Mouse (Mus musculus): ENCODE results near the gene Commd7.
"Not testable (repeated sequence)": the region's sequence is repeated elsewhere in the genome, so short reads cannot be mapped to it uniquely, and the experiment has no call there.

The Commd7 gene

DNA sequence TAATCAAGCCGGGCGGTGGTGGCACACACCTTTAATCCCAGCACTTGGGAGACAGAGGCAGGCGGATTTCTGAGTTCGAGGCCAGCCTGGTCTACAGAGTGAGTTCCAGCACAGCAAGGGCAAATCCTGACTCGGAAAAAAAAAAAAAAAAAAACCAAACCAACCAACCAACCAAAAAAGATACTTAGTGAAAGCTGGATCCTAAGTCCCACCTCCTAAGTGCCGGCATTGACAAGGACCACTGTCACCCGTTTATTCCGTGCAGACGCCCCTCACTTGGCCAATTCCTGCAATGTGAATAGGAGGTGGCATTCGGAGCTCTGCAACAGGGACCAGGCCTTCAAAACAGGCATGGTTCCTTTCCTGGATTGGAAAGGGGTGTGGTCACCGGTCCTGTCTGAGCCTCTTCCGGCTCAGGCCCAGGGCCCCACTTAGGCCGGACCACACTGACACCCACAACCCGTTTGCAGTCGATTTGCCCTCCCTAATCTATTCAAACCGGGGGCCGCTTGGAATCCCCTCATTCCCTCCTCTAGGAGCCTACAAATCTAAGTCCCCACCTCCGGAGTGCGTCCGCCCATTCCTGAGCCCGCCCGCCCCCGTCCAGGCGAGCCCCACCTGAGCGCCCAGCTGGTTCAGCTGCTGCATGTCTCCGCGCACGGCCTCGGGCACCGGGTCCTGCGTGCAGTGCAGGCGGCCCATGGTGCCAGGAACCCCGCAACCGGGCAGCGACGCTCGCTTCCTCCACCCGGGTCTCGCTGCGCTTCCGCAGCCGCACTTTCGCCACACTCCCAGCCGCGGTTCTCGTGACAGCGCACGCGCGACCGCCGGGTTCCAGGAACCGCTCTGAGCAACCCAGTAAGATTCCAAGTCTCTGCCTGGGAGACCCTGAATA, at the start of gene Commd7:
Gene Commd7 (minus strand): TSS at position 806 of the 895 bp plus-strand sequence.
- DNase-seq = peak; percentile 89

DNA sequence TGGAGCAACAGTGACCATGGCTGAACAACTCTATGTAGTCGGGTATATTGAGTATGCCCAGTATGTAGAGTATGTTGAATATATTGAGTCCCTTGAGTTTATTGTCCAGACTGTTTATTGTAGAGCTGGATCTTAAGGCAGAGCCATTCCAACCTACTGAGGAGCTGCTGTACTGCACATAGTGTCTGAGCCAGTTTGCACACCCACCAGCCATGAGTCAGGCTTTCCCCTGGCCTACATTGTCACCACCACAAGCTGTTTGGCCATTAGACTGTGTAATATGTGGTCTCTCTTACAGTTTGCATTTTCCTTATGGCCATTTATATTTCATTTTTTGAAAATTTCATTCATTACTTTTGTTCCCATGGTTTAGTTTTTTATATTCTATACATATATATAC, 47.4 kb upstream of the Commd7 start:
- DNase-seq = peak; percentile 18

DNA sequence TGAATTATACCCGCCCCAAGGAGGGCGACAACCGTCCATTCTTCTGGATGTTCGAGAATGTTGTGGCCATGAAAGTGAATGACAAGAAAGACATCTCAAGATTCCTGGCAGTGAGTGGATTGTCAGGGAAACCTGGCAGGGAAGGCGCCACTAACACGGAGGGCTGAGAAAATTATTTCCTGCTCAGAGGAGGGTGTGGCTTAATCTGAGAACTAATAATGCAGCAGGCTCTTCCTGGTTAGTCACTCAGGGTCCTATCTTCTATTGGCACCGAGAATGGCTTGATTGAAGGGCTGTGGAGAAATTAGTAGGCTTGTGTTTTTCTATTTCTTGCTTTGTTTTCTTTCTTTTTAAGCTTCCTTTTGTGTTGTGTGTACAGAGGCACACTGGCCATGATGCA, 45.0 kb upstream of the Commd7 start:
- no peak for DNase-seq

DNA sequence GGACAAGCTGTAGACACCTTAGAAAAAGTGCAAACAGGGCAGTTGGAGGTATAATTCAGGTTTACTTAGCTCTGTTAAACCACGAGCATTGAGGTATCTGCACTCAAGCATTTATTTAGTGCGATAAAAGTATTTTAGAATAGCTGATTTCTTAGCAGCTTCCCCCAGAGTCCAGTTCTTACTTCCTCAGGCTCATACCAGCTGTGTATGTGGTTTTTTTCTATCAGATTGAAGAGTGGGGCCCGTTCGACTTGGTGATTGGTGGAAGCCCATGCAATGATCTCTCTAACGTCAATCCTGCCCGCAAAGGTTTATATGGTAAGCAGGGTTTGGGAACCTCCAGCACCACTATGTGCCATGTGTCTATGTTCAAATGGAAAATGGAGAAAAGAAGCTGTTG, 44.4 kb upstream of the Commd7 start:
- no peak for DNase-seq

DNA sequence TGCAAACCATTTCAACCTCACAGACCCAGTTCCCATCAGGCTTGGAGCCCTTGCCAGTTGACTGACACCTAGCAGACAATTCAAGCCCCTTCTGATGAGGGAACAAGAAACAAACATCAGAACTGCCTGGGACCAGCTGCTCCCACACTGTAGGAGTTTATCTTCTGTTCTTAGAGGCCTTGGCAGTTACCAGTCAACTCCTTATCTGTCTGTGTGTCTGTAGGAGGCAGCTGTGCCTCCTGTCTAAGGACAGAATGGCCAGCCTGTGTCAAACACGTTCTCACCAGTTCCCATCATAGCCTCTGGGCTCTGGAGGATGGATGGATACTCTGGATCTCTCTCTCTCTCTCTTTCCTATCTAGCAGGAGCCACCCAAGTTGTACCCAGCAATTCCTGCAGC, 42.8 kb upstream of the Commd7 start:
- not testable (repeated sequence) for DNase-seq

DNA sequence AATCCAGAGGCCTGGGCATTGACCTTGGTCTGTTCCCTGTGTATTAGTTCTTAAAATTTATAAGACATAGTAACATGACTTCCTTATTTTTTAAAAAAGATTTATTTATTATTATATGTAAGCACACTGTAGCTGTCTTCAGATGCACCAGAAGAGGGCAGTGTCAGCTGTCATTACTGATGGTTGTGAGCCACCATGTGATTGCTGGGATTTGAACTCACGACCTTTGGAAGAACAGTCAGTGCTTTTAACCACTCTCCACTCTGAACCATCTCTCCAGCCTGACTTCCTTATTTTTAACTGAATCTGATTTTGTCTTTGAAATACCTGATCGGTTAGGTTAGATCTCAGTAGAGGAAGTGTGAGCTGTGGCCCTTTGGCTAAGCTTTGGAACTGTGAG, 40.0 kb upstream of the Commd7 start:
- no peak for DNase-seq

DNA sequence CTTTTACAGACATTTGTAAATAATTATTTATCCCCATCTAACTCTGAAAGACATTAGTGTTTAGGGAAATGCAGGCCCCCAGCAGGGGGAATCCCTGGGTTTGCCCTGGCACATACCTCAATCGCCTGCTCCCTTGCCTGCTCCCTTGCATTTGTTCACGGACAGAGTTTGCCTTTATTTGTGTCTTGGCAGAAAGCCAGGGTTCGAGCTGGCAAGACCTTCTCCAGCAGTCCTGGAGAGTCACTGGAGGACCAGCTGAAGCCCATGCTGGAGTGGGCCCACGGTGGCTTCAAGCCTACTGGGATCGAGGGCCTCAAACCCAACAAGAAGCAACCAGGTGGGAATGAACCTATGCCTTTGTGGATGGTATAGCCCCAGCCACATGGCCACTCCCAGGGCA, 37.5 kb upstream of the Commd7 start:
- DNase-seq = no peak

DNA sequence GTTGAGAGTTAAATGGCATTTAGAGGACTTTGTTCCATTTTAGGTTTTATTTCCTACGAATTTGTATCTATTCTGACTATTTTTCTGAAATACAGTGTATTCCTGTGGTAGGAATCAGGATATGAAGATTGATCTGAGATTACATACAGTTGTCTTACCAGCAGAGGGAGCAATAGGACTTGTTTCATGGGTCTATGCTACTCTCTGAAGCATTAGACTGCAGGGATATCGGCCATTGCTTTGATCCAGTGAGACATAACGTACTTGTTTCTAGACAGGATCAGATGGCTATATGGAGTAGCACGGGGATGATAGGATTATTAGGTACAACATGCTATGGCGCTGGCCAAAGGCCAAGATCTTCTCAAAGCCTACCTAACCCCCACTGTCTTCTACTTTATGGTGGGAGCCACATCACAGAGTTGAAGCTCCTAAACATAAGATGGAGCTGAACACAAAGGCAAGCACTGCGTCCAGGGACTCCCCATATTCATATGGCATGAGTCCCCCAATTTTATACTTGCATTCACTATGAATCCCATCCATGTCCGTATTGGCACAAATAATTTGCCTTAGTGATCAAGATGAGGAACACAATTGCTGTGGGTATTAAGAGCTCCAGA, 36.3 kb upstream of the Commd7 start:
- DNase-seq = peak; percentile 16

DNA sequence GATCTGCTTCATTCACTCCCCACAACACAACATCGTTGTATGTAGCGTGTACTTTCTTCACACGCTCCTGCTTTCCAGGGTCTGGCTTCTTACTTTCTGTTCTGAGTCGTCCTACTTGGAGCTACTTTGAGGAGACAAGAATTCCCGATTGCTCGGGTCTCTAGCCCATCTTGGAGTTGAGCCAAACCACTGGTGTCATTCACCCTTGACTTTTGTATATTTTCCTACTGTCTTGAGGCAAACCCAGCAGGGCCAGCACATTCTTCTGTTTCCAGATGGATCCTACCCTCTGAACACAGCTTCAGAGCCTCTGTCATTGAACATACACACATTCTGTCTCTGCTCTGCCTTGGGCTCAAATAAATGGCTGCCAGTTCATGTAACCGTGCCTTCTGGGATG, 32.8 kb upstream of the Commd7 start:
- DNase-seq = no peak

DNA sequence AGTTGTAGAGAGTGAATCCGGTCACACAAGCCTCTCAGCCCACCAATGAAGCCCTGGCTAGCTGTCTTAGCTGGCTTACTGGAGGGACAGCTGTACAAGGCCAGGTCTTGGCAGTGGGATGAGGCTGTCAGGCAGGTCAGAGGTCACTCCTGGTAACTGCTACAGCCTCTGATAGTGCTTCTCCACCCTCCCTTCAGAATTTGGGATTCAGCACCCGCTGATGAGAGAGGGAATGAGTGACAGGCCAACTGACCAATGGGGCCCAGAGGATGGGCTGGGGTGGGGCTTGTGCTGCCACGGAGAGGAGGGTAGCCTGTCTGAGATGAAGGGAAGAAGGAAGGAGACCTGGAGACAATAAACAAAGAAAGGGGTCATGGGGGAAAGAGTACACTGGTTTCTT, 28.0 kb upstream of the Commd7 start:
- no peak for DNase-seq

DNA sequence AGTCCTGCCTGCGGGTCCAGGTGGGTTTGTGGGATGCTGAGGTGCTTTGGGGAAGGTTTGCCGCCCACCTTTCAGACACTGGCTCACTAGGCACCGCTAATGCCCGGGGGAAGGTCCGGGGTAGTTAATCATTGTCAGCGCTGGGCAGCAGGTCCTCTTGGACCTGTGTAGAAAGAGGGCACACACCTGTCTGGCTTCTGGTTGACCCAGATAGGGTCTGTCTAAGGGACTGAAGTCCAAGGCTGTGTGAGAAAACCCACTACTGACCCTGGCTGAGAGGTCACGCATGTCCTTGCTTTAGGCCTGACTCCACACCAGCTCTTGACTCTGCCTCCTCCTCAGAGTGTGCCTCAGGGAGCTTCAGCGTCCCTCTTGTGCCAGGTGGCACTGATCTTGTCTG, 25.1 kb upstream of the Commd7 start:
- DNase-seq = not testable (repeated sequence)

DNA sequence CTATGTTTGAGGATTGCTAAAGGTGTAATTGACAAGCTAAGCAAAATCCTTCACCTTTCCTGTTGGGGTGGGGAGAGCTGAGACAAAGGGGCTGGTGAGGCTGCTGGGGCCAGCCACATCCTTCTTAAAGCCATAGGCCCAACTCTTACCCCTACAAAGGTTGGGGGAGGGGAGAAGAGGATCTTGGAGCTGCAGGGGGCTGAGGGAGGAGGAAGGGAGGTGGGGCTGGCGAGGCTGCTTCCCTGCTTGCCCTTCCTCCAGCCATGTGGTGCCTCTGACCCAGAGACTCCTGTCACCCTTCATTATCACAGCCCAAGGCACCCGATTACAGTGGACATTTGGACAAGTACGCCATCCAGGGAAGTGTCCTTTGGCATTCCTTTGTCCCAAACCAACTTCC, 19.1 kb upstream of the Commd7 start:
- no peak for DNase-seq

DNA sequence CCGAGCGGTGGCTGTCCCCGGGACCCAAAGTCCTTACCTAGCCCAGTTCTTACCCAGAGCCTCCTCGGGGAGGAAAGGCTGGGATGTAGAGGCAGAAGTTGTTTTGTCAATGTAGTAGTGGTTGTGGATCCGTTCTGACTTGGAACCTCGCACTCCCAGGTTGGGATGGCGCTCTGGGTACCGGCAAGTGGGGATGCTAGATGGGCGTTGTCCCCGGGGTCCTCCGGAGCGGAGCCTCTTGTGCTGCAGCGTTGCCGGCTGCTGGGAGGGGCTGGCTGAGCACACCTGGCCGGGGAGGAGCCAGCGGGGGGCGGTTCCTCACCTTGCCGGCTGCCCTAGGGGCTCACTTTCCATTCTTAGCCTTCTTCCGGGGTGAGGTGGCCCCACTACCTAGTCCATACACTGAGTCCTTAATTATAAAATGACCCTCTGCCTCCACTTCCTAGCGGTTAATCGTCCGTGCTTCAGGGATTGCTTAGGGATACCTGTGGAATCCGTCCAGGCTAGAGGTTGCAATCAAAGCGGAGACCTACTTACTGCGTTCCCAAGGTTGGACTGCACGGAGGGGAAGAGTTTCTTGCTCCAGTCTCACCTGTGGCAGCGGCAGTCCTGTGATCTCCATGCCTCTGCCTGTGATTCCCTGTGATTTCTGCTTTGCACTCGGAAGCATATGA, 17.6 kb upstream of the Commd7 start:
- no peak for DNase-seq

DNA sequence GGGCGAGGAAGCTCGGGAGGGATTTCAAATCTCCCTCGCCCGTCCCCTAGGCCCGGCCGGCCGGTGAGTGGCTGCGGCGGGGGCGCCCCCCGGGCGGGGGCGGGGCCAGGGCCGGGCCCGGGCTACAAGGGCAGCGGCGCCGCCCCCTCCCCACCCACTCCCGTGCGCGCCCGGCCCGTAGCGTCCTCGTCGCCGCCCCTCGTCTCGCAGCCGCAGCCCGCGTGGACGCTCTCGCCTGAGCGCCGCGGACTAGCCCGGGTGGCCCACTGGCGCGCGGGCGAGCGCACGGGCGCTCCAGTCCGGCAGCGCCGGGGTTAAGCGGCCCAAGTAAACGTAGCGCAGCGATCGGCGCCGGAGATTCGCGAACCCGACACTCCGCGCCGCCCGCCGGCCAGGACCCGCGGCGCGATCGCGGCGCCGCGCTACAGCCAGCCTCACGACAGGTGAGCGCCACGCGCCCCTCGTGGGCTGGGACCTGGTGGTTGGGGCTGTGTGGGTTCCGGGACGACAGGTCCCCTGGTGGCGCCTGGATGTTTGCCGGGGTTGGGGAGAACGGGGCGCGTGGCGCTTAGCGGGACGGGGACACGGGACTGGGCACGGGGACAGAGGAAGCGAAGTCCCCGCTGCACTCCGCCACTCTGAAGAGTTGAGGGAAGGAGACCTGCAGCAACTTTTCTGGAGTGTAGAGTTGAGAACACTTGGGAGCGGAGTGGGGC, 16.9 kb upstream of the Commd7 start, which contains the start of gene Dnmt3b:
Gene Dnmt3b (plus strand): TSS at position 153 of the 716 bp plus-strand sequence.
- DNase-seq = peak; percentile 55

DNA sequence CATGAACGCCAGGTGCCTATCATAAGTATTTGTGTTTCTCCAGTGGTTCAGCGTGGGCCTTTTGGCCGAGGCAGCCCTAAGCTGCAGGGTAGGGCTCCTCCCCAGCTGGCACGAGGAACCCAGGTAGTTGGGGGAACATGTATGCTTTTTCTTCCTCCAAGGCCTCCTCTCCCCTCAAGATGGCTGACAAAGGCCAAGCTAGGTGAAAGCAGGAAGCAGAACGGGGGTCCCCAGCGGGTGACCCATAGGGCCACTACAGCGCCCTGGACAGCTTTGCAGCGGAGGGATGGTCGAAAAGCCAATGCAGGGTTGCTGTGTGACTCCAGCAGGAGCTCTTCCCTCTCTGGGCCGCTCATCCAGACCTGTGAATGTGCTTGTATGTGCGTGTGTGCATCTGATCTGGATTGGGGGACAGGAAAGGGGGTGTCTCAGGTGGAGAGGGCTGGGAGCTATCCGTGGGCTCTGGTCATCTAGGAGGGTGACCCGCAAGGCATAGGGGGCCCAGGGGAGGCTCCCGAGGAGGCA, 16.3 kb upstream of the Commd7 start:
- no peak for DNase-seq

DNA sequence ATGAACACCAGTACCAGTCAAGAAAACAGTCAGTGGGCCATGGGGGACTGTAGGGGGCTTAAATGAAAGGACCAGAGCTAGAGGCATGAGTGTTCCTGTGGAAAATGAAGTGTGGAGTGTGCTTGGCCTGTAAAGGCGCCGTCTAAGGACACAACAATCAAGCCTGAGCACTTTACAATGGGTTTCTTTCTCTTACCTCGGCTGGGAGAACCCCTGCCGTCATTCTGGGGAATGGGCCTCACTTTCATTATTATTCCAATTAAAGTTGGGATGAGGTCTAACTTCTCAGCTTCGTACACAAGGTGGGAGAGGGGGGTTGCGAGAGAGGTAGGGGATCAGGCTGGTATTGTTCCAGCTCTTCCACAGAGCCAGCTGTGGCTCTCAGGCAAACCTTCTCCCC, 10.4 kb upstream of the Commd7 start:
- DNase-seq = no peak

DNA sequence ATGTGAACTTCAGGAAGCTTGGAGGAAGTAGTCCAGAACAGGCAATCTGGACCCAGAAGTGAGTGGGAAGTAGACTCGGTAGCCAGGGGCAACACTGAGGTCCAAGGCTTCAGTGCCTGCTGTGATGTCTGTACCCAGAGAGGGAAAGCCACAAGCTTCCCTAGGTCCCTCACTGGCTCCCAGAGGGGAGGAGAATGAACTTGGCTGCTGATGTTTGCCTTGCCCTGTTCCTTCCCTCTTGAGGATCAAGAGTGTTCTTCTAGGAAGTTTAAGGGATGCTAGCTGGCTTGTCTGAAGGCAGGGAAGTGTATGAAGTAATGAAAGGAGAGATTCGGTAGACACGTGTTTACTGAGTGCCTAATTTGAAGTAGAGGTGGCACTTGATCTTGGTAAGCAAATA, 9.9 kb upstream of the Commd7 start:
- DNase-seq = no peak

DNA sequence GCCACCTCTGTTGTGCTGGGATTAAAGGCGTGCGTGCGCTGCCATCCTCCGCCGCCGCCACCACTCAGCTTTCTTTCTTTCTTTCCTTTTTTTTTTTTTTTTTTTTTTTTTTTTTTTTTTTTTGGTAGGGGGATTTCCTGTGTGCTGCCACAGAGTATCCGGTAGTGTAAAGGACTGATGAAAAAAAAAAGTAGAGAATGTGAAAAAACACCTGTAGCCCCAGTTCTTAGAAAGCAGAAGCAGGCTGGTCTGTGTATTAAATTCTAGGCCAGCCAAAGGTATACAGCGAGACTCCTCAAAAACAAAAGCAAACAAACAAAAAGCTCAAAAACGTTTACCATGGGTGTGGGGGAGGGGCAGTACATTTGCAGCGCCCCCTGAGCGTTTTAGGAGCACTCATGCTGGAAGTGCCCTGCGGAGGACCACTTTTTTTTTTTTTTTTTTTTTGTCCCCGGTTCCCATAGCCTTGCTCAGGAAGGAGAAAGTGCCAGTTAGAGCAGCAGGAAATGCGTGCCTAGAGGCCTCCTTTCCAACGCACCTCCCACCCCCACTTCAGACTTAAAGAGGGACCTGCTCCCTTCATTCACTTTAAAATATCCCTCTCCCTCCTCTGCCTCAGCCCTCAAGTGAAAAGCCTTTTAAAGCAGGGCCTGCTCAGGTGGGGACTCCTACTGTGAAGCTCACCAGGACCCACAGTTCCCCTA, 6.5 kb upstream of the Commd7 start:
- no peak for DNase-seq

DNA sequence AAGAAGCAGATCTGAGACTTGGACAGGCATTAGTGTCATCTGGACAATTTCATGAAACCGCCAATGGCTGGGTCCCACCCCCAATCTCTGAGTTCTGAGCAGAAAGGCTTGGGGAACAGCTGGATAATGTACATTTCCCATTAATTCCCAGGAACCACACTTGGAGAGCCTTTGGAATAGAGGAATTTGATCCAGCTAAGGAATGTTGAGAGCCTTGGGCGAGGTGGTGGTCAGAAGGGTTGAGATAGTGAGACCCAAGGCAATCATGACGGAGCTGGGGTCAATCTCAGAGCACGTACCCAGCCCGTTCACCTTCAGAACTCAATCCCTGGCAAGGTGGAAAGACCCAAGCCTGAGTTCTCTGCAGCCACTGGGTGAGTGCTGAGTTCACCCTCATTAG, 678 bp upstream of the Commd7 start:
- no peak for DNase-seq

DNA sequence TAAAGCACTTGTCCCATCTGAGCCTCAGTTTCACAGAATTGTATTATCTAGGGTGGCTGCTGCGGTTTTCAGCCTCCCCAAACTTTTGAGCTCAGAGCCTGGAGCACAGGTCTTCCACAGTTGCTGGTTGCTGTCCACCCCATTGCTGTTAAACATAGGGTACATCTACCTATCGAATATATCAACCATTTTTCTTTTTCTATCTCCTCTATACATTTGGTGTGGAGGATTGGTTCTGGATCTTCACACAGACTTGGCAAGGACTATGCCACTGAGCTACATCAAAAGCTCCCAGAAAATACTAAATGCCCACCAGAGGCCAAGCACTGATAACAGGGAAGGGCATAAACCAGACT, 268 bp upstream of the Commd7 start:
- DNase-seq = no peak

DNA sequence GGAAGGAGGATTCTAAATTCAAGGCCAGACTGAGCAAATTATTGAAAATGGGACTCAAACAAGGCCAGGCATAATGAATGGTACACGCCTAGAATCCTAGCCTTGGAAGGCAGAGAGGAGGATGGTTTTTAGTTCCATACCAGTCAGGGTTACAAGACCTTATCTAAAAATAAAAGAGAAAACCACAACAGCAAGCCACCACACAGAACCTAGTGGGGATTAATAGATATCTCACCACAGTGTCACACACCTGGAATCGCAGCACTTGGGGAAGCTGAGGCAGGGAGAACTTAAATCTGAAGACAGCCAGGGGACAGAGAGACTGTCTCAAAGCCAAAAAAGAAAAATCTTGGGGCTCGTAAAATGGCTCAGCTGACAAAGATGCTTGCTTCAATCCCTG, 1.6 kb downstream of the Commd7 start:
- no peak for DNase-seq

DNA sequence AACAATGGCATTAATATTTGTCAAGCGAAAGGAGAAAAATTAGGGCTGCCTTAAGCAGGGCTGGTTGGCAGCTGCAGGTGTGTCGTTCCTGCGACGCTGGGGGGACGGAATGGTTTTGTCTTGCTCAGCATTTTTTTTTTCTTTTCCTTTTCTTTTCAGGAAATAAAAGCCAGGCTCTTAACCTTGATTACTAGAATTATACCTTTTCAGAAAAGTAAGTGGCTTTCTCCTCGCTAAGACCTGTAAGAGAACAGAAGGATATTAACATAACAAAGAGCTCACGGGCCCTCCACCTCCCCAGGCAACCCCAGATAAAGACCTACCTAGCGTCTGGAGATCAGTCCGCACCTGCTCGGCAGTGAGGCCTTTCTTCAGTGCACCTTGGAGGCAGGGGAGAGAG, 10.1 kb downstream of the Commd7 start:
- DNase-seq = no peak

Measured in right cerebral cortex, postnatal 25 days (tissue).